Mouse (Mus musculus): Measurements from ENCODE around the gene Spock3.

DNA sequence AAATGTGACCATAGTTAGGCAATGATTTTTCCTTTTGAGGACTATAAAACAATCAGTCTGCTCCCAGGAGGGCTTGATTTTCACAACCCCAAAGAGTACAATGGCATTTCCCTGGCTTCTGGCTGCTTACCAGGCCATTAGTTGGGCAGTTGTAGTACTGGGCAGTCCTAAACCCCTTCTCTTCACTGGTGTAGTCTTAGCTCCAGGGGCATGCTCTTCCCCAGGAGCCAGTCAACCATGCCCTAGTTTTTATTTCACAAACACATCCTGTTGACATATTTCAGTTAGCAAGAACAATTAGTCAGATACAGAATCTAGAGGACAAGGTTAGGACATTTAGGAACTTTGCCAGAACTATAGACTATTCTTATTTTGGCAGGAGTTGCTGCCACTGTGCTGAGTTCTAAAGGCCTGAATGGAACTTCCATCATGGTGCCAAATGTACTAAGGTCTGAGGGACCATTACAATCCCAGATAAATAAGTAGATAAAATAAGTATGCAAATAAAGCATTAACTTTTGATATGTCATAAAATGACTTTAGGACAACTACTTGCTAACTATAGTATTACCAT, 308.1 kb downstream of the Spock3 start:
- TF ChIP-seq CTCF (IDR thresholded peaks at IDR 0.05; ENCODE audit: low read depth, low read length), result no peak
- TF ChIP-seq POLR2A (IDR thresholded peaks at IDR 0.05; ENCODE audit: extremely low read depth, insufficient read depth, low read length), result no peak

Measured in liver, adult 2 months (tissue).